Mouse (Mus musculus) limb, embryonic 14.5 days (tissue): Measurements from ENCODE around the gene Doc2b. TPM values are rescaled to one million over a fixed set of nuclear protein-coding genes. Genes with fewer than 3 reads are reported as not detected.

Experiments used
- ATAC-seq: fragments of 200-750 bp; cut with Nextera tagmentation; 2 replicates; pipeline ENCODE4 v1.8.0; 2017; ENCODE audit warnings: low read depth, moderate number of reproducible peaks, moderate TSS enrichment; ENCODE audit not compliant: low FRiP score
- DNase-seq: peaks from one replicate; pipeline ENCODE4 v3.0.0-alpha.2; 2015; ENCODE audit warnings: low spot score
- H3K27ac ChIP-seq: fragments of 300-500 bp; sonication (generic); replicated peaks from 2 replicates; pipeline ENCODE4 v1.5.1; 2014; ENCODE audit warnings: low read depth, mild to moderate bottlenecking, low read length, moderate library complexity, mixed read lengths
- H3K27me3 ChIP-seq: fragments of 300-500 bp; sonication (generic); 2 replicates; pipeline ENCODE4 v1.6.1; 2014; ENCODE audit warnings: low read length, mixed read lengths; ENCODE audit not compliant: control insufficient read depth, insufficient read depth
- H3K36me3 ChIP-seq: fragments of 300-500 bp; sonication (generic); 2 replicates; pipeline ENCODE4 v1.6.1; 2014; ENCODE audit warnings: mild to moderate bottlenecking, low read length, moderate library complexity, mixed read lengths; ENCODE audit not compliant: control insufficient read depth, insufficient read depth
- H3K4me1 ChIP-seq: fragments of 300-500 bp; sonication (generic); 2 replicates; pipeline ENCODE4 v1.6.1; 2014; ENCODE audit warnings: antibody characterized with exemption, low read length, mixed read lengths; ENCODE audit not compliant: control insufficient read depth, insufficient read depth
- H3K4me2 ChIP-seq: fragments of 300-500 bp; sonication (generic); replicated peaks from 2 replicates; pipeline ENCODE4 v1.6.1; 2014; ENCODE audit warnings: low read depth, mild to moderate bottlenecking, low read length, moderate library complexity; ENCODE audit not compliant: severe bottlenecking
- H3K4me3 ChIP-seq: fragments of 300-500 bp; sonication (generic); replicated peaks from 2 replicates; pipeline ENCODE4 v1.5.1; 2014; ENCODE audit warnings: low read length
- H3K9ac ChIP-seq: fragments of 300-500 bp; sonication (generic); 2 replicates; pipeline ENCODE4 v1.6.1; 2014; ENCODE audit warnings: mild to moderate bottlenecking, low read depth, low read length, moderate library complexity; ENCODE audit not compliant: severe bottlenecking
- H3K9me3 ChIP-seq: fragments of 300-500 bp; sonication (generic); 2 replicates; pipeline ENCODE4 v1.6.1; 2016; ENCODE audit warnings: low read length; ENCODE audit not compliant: control insufficient read depth
- POLR2A ChIP-seq: fragments of 200-500 bp; IDR thresholded peaks from 2 replicates; pipeline ENCODE4 v1.8.0; 2012; ENCODE audit warnings: inconsistent platforms, mild to moderate bottlenecking, moderate library complexity, borderline replicate concordance; ENCODE audit not compliant: insufficient read depth, insufficient read length; ENCODE audit errors: extremely low read depth
- WGBS: fragments of 180-500 bp; shearing (Covaris S2); extraction: QIAGEN DNeasy Blood & Tissue Kit; methylation state at CpG from one replicate; pipeline ENCODE4 v1.1.7; 2014; 5-methylcytosine and 5-hydroxymethylcytosine counted together
- polyA plus RNA-seq, 2 experiments: library from polyadenylated mRNA; depleted of rRNA in 1 of 2; stranded (reverse) in 1 of 2; unstranded in 1 of 2; fragments of >200 nt; fragmentation: Nextera tagmentation in 1 of 2; extraction: Ambion mirVana in 1 of 2; gene quantifications; 2 replicates each; pipeline versions ENCODE4 v1.2.1 to v1.2.3; 2012 to 2014

Doc2b gene
- polyA plus RNA-seq, 2 experiments = 1.6 to 3.9 TPM

- Histone ChIP-seq H3K4me2 (peak overlapping the region; percentile 44), H3K9ac (no peak overlapping the region), H3K36me3 (peaks cover 36% of the 10 kb centered on the region), H3K4me1 (no peaks in the 10 kb centered on the region), H3K27me3 (no peaks in the 10 kb centered on the region), H3K9me3 (no peaks in the 10 kb centered on the region), H3K27ac (no peak overlapping the region), H3K4me3 (no peak overlapping the region)
- TF ChIP-seq POLR2A = no peak
- ATAC-seq (peak; percentile 89), DNase-seq (peak; percentile 79)
- WGBS = 1% methylated on average over 23 of the region's 23 CpGs
Measured at GRCm38 (mm10) chr11:75769206-75769605, 26.6 kb downstream of the Doc2b start.

- WGBS = 52% methylated on average over 6 of the region's 6 CpGs
- no peaks in the 10 kb centered on the region for H3K9me3 ChIP-seq
- no peak for TF ChIP-seq POLR2A
- no peak for DNase-seq
- no peak overlapping the region for H3K9ac ChIP-seq
- 0 out of 2 replicates have a peak, but pooled peaks have one; percentile 3 for ATAC-seq
- H3K27ac ChIP-seq = no peak overlapping the region
- no peak overlapping the region for H3K4me3 ChIP-seq
- H3K27me3 ChIP-seq = no peaks in the 10 kb centered on the region
- no peak overlapping the region for H3K4me2 ChIP-seq
- H3K36me3 ChIP-seq = peaks cover 45% of the 10 kb centered on the region
- no peaks in the 10 kb centered on the region for H3K4me1 ChIP-seq
Measured at GRCm38 (mm10) chr11:75768091-75768989, 27.5 kb downstream of the Doc2b start.

- no peak overlapping the region for H3K4me3 ChIP-seq
- TF ChIP-seq POLR2A = no peak
- H3K9me3 ChIP-seq = no peaks in the 10 kb centered on the region
- H3K27ac ChIP-seq = no peak overlapping the region
- WGBS = 66% methylated on average over 2 of the region's 2 CpGs
- H3K9ac ChIP-seq = no peak overlapping the region
- no peaks in the 10 kb centered on the region for H3K27me3 ChIP-seq
- DNase-seq = no peak
- peaks cover 54% of the 10 kb centered on the region for H3K36me3 ChIP-seq
- ATAC-seq = no peak
- H3K4me2 ChIP-seq = no peak overlapping the region
- H3K4me1 ChIP-seq = no peaks in the 10 kb centered on the region
Measured at GRCm38 (mm10) chr11:75767014-75767413, 28.8 kb downstream of the Doc2b start.

- no peak overlapping the region for H3K27ac ChIP-seq
- DNase-seq = no peak
- TF ChIP-seq POLR2A = no peak
- H3K9me3 ChIP-seq = no peaks in the 10 kb centered on the region
- WGBS = 89% methylated on average over 8 of the region's 8 CpGs
- H3K27me3 ChIP-seq = no peaks in the 10 kb centered on the region
- H3K4me3 ChIP-seq = no peak overlapping the region
- H3K9ac ChIP-seq = no peak overlapping the region
- H3K4me2 ChIP-seq = no peak overlapping the region
- peaks cover 71% of the 10 kb centered on the region for H3K36me3 ChIP-seq
- no peak for ATAC-seq
- H3K4me1 ChIP-seq = no peaks in the 10 kb centered on the region
Measured at GRCm38 (mm10) chr11:75765161-75765560, 30.7 kb downstream of the Doc2b start.

- H3K27me3 ChIP-seq = no peaks in the 10 kb centered on the region
- no peak for ATAC-seq
- H3K4me1 ChIP-seq = no peaks in the 10 kb centered on the region
- DNase-seq = no peak
- no peak for TF ChIP-seq POLR2A
- no peak overlapping the region for H3K9ac ChIP-seq
- H3K9me3 ChIP-seq = no peaks in the 10 kb centered on the region
- H3K27ac ChIP-seq = no peak overlapping the region
- no peak overlapping the region for H3K4me3 ChIP-seq
- WGBS = 85% methylated on average over 4 of the region's 4 CpGs
- H3K4me2 ChIP-seq = no peak overlapping the region
- peaks cover 77% of the 10 kb centered on the region for H3K36me3 ChIP-seq
Measured at GRCm38 (mm10) chr11:75764521-75765023, 31.3 kb downstream of the Doc2b start.
